Mouse (Mus musculus) midbrain, embryonic 16.5 days (tissue): Measurements from ENCODE around the gene Ahcyl1. TPM values are rescaled to one million over a fixed set of nuclear protein-coding genes. Genes with fewer than 3 reads are reported as not detected.
"Not testable (repeated sequence)": the region's sequence is repeated elsewhere in the genome, so short reads cannot be mapped to it uniquely, and the experiment has no call there.

Experiments used
- ATAC-seq: fragments of 200-750 bp; cut with Nextera tagmentation; 2 replicates; pipeline ENCODE4 v1.8.0; 2017; ENCODE audit warnings: moderate TSS enrichment
- H3K27ac ChIP-seq: fragments of 300-500 bp; sonication (generic); 2 replicates; pipeline ENCODE4 v1.5.1; 2014; ENCODE audit warnings: mild to moderate bottlenecking, low read length, mixed read lengths
- H3K27me3 ChIP-seq: fragments of 300-500 bp; sonication (generic); 2 replicates; pipeline ENCODE4 v1.6.1; 2014; ENCODE audit warnings: low read depth, low read length, mixed read lengths; ENCODE audit not compliant: control insufficient read depth, insufficient read depth
- H3K36me3 ChIP-seq: fragments of 300-500 bp; sonication (generic); 2 replicates; pipeline ENCODE4 v1.6.1; 2014; ENCODE audit warnings: mild to moderate bottlenecking, low read length, moderate library complexity, mixed read lengths; ENCODE audit not compliant: control insufficient read depth, insufficient read depth
- H3K4me1 ChIP-seq: fragments of 300-500 bp; sonication (generic); 2 replicates; pipeline ENCODE4 v1.6.1; 2014; ENCODE audit warnings: mild to moderate bottlenecking, low read length, mixed read lengths; ENCODE audit not compliant: control insufficient read depth, insufficient read depth
- H3K4me2 ChIP-seq: fragments of 300-500 bp; sonication (generic); 2 replicates; pipeline ENCODE4 v1.6.1; 2014; ENCODE audit warnings: mild to moderate bottlenecking, low read length, mixed read lengths
- H3K4me3 ChIP-seq: fragments of 300-500 bp; sonication (generic); 2 replicates; pipeline ENCODE4 v1.5.1; 2014; ENCODE audit warnings: low read depth, mild to moderate bottlenecking, low read length, moderate library complexity, mixed read lengths
- H3K9ac ChIP-seq: fragments of 300-500 bp; sonication (generic); 2 replicates; pipeline ENCODE4 v1.6.1; 2014; ENCODE audit warnings: low read depth, low read length, mixed read lengths
- H3K9me3 ChIP-seq: fragments of 300-500 bp; sonication (generic); replicated peaks from 2 replicates; pipeline ENCODE4 v1.6.1; 2014; ENCODE audit warnings: mild to moderate bottlenecking, low read length, mixed read lengths; ENCODE audit not compliant: control insufficient read depth, poor library complexity, severe bottlenecking
- WGBS: fragments of 180-500 bp; shearing (Covaris S2); extraction: QIAGEN DNeasy Blood & Tissue Kit; methylation state at CpG from one replicate; pipeline ENCODE4 v1.1.7; 2014; 5-methylcytosine and 5-hydroxymethylcytosine counted together
- polyA plus RNA-seq: library from polyadenylated mRNA; unstranded; fragments of >200 nt; fragmentation: Nextera tagmentation; extraction: Ambion mirVana; gene quantifications from 2 replicates; pipeline ENCODE4 v1.2.1, GENCODE M21; 2015

Ahcyl1 gene
- polyA plus RNA-seq, 1 experiment from 2014 or later, result 114 TPM

- Histone ChIP-seq H3K27me3 (no peaks in the 10 kb centered on the region), H3K9me3 (no peaks in the 10 kb centered on the region), H3K36me3 (no peaks in the 10 kb centered on the region), H3K4me1 (peaks cover 19% of the 10 kb centered on the region), H3K4me2 (no peak overlapping the region), H3K4me3 (no peak overlapping the region), H3K9ac (no peak overlapping the region), H3K27ac (no peak overlapping the region)
- WGBS, result 86% methylated on average over 3 of the region's 3 CpGs
- ATAC-seq, result no peak
Observed at GRCm38 (mm10) chr3:107739456-107739855, 43.1 kb upstream of the Ahcyl1 start.

DNA sequence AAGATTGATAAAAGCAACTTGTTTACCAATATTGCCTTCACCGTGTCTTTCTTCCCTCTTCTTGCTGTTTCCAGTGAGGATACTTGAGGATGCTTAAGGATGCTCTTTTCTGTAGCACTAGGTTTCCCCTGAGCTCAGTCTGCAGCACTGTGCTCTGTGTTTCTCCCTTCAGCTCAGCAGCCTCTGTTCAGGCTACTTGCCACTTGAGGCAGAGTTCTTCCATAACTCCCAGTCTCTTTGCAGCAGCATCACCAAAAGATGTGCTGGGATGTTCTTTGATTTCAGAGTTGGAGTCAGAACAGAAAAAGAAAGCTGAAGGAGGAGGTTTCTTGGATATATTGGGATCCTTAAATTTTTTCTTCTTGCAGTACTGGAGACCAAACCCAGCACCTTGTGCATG, 42.3 kb upstream of the Ahcyl1 start:
- Histone ChIP-seq H3K27ac (no peak overlapping the region), H3K4me3 (no peak overlapping the region), H3K4me1 (peaks cover 19% of the 10 kb centered on the region), H3K9ac (no peak overlapping the region), H3K9me3 (no peaks in the 10 kb centered on the region), H3K4me2 (no peak overlapping the region), H3K36me3 (no peaks in the 10 kb centered on the region), H3K27me3 (no peaks in the 10 kb centered on the region)
- no peak for ATAC-seq
- WGBS, result 69% methylated on average over 1 of the region's 1 CpGs

- Histone ChIP-seq H3K4me1 (peaks cover 19% of the 10 kb centered on the region), H3K27me3 (no peaks in the 10 kb centered on the region), H3K9ac (no peak overlapping the region), H3K4me2 (no peak overlapping the region), H3K4me3 (no peak overlapping the region), H3K9me3 (no peaks in the 10 kb centered on the region), H3K36me3 (no peaks in the 10 kb centered on the region), H3K27ac (no peak overlapping the region)
- no peak for ATAC-seq
- WGBS, result 79% methylated on average over 1 of the region's 1 CpGs
Observed at GRCm38 (mm10) chr3:107737609-107738190, 41.3 kb upstream of the Ahcyl1 start.

- H3K9ac ChIP-seq, H3K36me3 ChIP-seq, H3K9me3 ChIP-seq, H3K4me2 ChIP-seq, H3K4me3 ChIP-seq, ATAC-seq, H3K27ac ChIP-seq, H3K27me3 ChIP-seq: not testable (repeated sequence)
- peaks cover 10% of the 10 kb centered on the region for H3K4me1 ChIP-seq
- WGBS, result 95% methylated on average over 13 of the region's 13 CpGs
Observed at GRCm38 (mm10) chr3:107735620-107736019, 39.3 kb upstream of the Ahcyl1 start.

DNA sequence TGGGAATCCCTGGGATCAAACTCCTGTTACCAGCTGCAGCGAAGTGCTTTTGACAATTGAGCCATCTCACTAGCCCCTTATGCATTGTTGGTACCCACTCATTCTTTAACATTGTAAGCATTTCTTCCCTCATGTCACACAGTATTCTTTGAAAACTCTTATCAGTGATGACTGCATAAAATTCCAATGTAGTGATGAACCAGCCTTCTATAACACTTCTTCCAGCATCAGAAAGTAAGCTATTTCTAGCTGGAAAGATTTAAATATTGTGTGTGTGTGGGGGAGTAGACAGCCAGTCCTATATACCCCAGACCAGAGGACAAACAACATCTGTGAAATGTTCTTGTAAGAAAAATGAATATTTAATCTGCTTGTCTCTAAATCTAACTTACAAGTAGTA, 37.0 kb upstream of the Ahcyl1 start:
- Histone ChIP-seq H3K4me1 (no peaks in the 10 kb centered on the region), H3K9ac (no peak overlapping the region), H3K4me3 (no peak overlapping the region), H3K27ac (no peak overlapping the region), H3K27me3 (no peaks in the 10 kb centered on the region; the same call in 1 of the 2 replicates), H3K36me3 (no peaks in the 10 kb centered on the region), H3K9me3 (no peaks in the 10 kb centered on the region), H3K4me2 (no peak overlapping the region)
- WGBS, result 88% methylated on average over 1 of the region's 1 CpGs
- no peak for ATAC-seq

DNA sequence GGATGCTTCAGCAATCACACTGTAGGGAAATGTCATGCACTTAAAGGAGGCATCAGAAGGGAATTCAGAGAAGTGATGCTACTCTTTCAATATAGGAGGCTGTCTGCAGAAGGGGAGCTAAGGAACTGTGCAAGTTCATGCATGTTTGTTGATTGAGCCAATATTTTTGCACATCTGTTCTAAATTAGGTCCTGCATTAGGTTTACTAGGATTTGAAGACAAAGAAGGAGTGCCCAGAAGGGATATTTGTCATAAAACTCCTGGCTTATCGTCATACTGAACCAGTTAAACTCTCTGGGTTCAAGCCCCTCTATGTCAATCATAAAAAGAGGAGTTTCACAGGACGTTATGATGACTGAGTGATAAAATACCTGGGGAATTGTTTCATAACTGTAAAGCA, 33.9 kb upstream of the Ahcyl1 start:
- Histone ChIP-seq H3K27me3 (no peaks in the 10 kb centered on the region; the same call in 1 of the 2 replicates), H3K9me3 (no peaks in the 10 kb centered on the region), H3K36me3 (no peaks in the 10 kb centered on the region), H3K4me2 (no peak overlapping the region), H3K4me3 (no peak overlapping the region), H3K27ac (no peak overlapping the region), H3K4me1 (no peaks in the 10 kb centered on the region), H3K9ac (no peak overlapping the region)
- no peak for ATAC-seq
- WGBS, result 77% methylated on average over 2 of the region's 2 CpGs

DNA sequence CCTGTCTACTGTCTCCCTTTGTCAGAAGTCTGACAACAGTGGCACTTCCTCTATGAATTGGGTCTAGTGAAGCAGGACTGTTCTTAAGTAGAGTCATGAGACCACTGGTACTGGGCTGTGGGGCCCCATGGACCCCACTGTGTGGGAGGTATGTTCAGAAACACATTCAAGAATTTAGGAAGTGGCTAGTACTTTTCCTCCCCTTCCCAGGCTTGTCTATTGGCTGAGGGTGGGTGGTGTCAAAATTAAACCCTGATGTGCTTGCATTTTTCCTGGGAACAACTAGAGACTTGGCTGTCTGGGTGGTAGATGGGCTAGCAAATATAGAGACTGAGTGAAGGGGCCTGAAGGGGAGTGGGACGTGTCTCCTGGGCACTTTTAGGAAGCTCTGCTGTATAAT, 32.1 kb upstream of the Ahcyl1 start:
- H3K27me3 ChIP-seq, result no peaks in the 10 kb centered on the region; the same call in 1 of the 2 replicates
- no peaks in the 10 kb centered on the region for H3K9me3 ChIP-seq
- H3K4me2 ChIP-seq, result no peak overlapping the region
- no peak overlapping the region for H3K9ac ChIP-seq
- H3K36me3 ChIP-seq, result no peaks in the 10 kb centered on the region
- no peaks in the 10 kb centered on the region for H3K4me1 ChIP-seq
- no peak for ATAC-seq
- H3K27ac ChIP-seq, result no peak overlapping the region
- no peak overlapping the region for H3K4me3 ChIP-seq
- 83% methylated on average over 1 of the region's 1 CpGs for WGBS

DNA sequence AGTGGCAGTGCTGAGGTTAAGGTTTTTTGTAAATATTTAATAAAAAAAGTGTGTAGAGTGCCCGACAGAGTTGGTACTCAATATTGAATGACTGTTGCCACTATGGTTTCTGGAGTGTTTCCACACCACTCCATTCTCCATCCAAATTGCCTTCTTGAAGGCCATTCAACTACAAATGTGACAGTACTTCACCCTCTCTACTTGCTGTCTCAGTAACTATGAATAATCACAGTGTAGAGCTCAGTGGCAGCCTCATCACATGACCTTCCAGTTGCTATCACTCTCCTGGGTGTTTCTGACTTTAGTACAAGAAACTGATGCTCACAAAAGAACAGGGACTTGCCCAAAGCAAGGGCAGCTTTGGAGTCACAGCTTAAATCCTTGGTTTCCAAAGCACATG, 19.6 kb upstream of the Ahcyl1 start:
- H3K27ac ChIP-seq, result no peak overlapping the region
- ATAC-seq, result no peak
- 79% methylated on average over 1 of the region's 1 CpGs for WGBS
- no peaks in the 10 kb centered on the region for H3K4me1 ChIP-seq
- no peak overlapping the region for H3K4me3 ChIP-seq
- H3K27me3 ChIP-seq, result no peaks in the 10 kb centered on the region
- no peaks in the 10 kb centered on the region for H3K36me3 ChIP-seq
- no peaks in the 10 kb centered on the region for H3K9me3 ChIP-seq
- H3K4me2 ChIP-seq, result no peak overlapping the region
- H3K9ac ChIP-seq, result no peak overlapping the region

DNA sequence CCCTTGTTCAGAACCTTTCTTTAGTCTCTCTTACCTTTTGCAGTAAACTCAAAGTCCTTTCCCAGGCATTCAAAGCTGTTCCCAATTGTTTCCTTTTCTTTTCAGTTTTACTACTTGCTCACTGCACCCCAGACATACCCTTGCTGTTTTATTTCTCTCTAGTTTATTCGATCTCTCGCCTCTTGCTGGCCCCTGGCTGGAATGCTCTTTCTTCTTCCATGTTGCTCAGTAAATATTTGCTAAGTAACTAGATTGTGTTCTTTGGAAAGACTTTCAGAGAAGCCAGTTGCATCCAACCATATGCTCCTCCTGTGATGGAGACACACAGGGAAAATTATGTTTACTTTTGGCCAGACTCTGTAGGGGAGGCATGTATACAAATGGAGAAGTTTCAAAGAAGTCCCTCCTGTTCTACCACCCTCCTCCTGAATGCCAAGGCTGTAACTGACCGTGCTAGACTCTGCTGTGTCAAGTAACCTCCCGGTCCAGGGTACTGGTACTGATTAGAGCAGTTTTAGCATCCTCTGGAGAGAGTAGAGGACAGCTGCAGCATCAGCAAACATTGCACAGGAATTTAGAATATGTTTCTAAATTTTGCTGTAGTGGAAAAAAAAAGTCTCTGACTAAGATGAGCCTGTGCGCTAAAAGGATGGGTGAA, 18.0 kb upstream of the Ahcyl1 start:
- H3K4me3 ChIP-seq, result no peak overlapping the region
- no peak for ATAC-seq
- 73% methylated on average over 5 of the region's 5 CpGs for WGBS

More for the DNA sequence above, 18.0 kb upstream of the Ahcyl1 start:
- Histone ChIP-seq H3K27ac (no peak overlapping the region), H3K9ac (no peak overlapping the region), H3K9me3 (no peaks in the 10 kb centered on the region), H3K36me3 (no peaks in the 10 kb centered on the region), H3K4me2 (no peak overlapping the region), H3K4me1 (no peaks in the 10 kb centered on the region), H3K27me3 (no peaks in the 10 kb centered on the region)
